13 mouse cellular contexts compared by ENCODE assay signal in genomic region chr13:59547716-59548115, GRCm38 (mm10). TPM values are rescaled to one million over a fixed set of nuclear protein-coding genes. Genes with fewer than 3 reads are reported as not detected.
DNase-seq lines count a peak whose midpoint lies in the region; ATAC-seq and TF ChIP-seq lines count a peak whose summit lies in the region.
"Had no signal": no experiment of that assay in that cellular context is flagged by ENCODE, and none has a peak within 500 bp of the region (broad histone marks: within the 10 kb centered on the region; RNA-seq: fewer than 3 reads in every experiment).

No protein-coding gene starts in this region.

- H3K36me3 ChIP-seq in hindbrain, postnatal 0 days (ENCODE audit: insufficient read depth, low read length) = no peaks in the 10 kb centered on the region
- H3K36me3 ChIP-seq in hindbrain, embryonic 12.5 days = no peaks in the 10 kb centered on the region
- H3K36me3 ChIP-seq in heart, embryonic 15.5 days = no peaks in the 10 kb centered on the region
- H3K36me3 ChIP-seq: embryonic facial prominence, embryonic 13.5 days; limb, embryonic 13.5 days had no signal

- ATAC-seq in hindbrain, postnatal 0 days = no peak
- no peak for ATAC-seq in hindbrain, embryonic 12.5 days (ENCODE audit: low FRiP score)
- ATAC-seq in heart, embryonic 15.5 days (replicated peaks; ENCODE audit: insufficient number of reproducible peaks, insufficient read depth, low FRiP score, low read depth) = no peak
- ATAC-seq in megakaryocyte-erythroid progenitor cell, adult 5-6 weeks (replicated peaks; ENCODE audit: low FRiP score, low TSS enrichment, poor library complexity, severe bottlenecking) = no peak

- no peak overlapping the region for H3K27ac ChIP-seq in hindbrain, postnatal 0 days
- no peak overlapping the region for H3K27ac ChIP-seq in hindbrain, embryonic 12.5 days
- peak overlapping the region; percentile 48 for H3K27ac ChIP-seq in heart, embryonic 15.5 days
- H3K27ac ChIP-seq: embryonic facial prominence, embryonic 13.5 days; limb, embryonic 13.5 days had no signal

- H3K9me3 ChIP-seq in hindbrain, postnatal 0 days (ENCODE audit: low read length) = no peaks in the 10 kb centered on the region
- no peaks in the 10 kb centered on the region for H3K9me3 ChIP-seq in hindbrain, embryonic 12.5 days (replicated peaks)
- H3K9me3 ChIP-seq in heart, embryonic 15.5 days (replicated peaks) = no peaks in the 10 kb centered on the region
- H3K9me3 ChIP-seq: embryonic facial prominence, embryonic 13.5 days; limb, embryonic 13.5 days had no signal

- WGBS in hindbrain, postnatal 0 days = 57% methylated on average over 4 of the region's 4 CpGs
- WGBS in hindbrain, embryonic 12.5 days = 86% methylated on average over 4 of the region's 4 CpGs
- WGBS in heart, embryonic 15.5 days = 53% methylated on average over 4 of the region's 4 CpGs

- H3K4me2 ChIP-seq in hindbrain, postnatal 0 days (ENCODE audit: low read depth, low read length) = no peak overlapping the region
- H3K4me2 ChIP-seq in hindbrain, embryonic 12.5 days (replicated peaks) = no peak overlapping the region
- H3K4me2 ChIP-seq in heart, embryonic 15.5 days = no peak overlapping the region
- H3K4me2 ChIP-seq: embryonic facial prominence, embryonic 13.5 days; limb, embryonic 13.5 days had no signal

- peaks cover 6% of the 10 kb centered on the region; the same call in 1 of the 2 replicates for H3K4me1 ChIP-seq in hindbrain, postnatal 0 days (ENCODE audit: insufficient read depth, low read length)
- H3K4me1 ChIP-seq in hindbrain, embryonic 12.5 days = peaks cover 7% of the 10 kb centered on the region; the same call in 1 of the 2 replicates
- peaks cover 28% of the 10 kb centered on the region for H3K4me1 ChIP-seq in heart, embryonic 15.5 days (replicated peaks)

- DNase-seq in hindbrain, postnatal 0 days (ENCODE audit: low spot score) = peak; percentile 57
- DNase-seq in heart, adult 18-20 months = peak; percentile 59 to 65
- peak; percentile 36 to 67 for DNase-seq in kidney, postnatal 36 days
- no peak for DNase-seq in urinary bladder, postnatal 36 days (ENCODE audit: low spot score in 2 of 2)
- DNase-seq in testis, postnatal 10 days (ENCODE audit: low spot score) = no peak
- DNase-seq: cerebellum, adult 11 months; midbrain, embryonic 14.5 days; thymus, postnatal 36 days had no signal

- no peak overlapping the region for H3K4me3 ChIP-seq in hindbrain, postnatal 0 days (ENCODE audit: low read length)
- H3K4me3 ChIP-seq in hindbrain, embryonic 12.5 days = no peak overlapping the region
- no peak overlapping the region for H3K4me3 ChIP-seq in heart, embryonic 15.5 days
- H3K4me3 ChIP-seq: embryonic facial prominence, embryonic 13.5 days; limb, embryonic 13.5 days had no signal

- no peaks in the 10 kb centered on the region for H3K27me3 ChIP-seq in hindbrain, postnatal 0 days (ENCODE audit: insufficient read depth, low read length)
- no peaks in the 10 kb centered on the region for H3K27me3 ChIP-seq in hindbrain, embryonic 12.5 days
- H3K27me3 ChIP-seq in heart, embryonic 15.5 days = no peaks in the 10 kb centered on the region
- H3K27me3 ChIP-seq: embryonic facial prominence, embryonic 13.5 days; limb, embryonic 13.5 days had no signal

- no peak overlapping the region for H3K9ac ChIP-seq in hindbrain, postnatal 0 days (replicated peaks; ENCODE audit: low read length)
- no peak overlapping the region for H3K9ac ChIP-seq in hindbrain, embryonic 12.5 days
- H3K9ac ChIP-seq in heart, embryonic 15.5 days = no peak overlapping the region
- H3K9ac ChIP-seq: embryonic facial prominence, embryonic 13.5 days; limb, embryonic 13.5 days had no signal

- TF ChIP-seq CTCF in hindbrain, postnatal 0 days (IDR thresholded peaks at IDR 0.05; ENCODE audit: low read depth) = no peak

RNA-seq across cellular contexts. Expression of gene Agtpbp1, which starts 37.3 kb away (rescaled TPM):
- 107 and 128 TPM in 2 replicates for total RNA-seq in hindbrain, postnatal 0 days (2014; rRNA removed)
- 65.6 and 72.1 TPM in 2 replicates for polyA plus RNA-seq in hindbrain, postnatal 0 days (2015; fragmentation: Nextera tagmentation; extraction: Ambion mirVana)
- 34.2 and 40.8 TPM in 2 replicates for polyA plus RNA-seq in hindbrain, embryonic 12.5 days (2016; fragmentation: Nextera tagmentation; extraction: Ambion mirVana)
- total RNA-seq in heart, adult 18-20 months (2021) = 100 to 1,000 TPM; 129 to 156 TPM
- polyA plus RNA-seq in heart, embryonic 15.5 days (2015; fragmentation: Nextera tagmentation; extraction: Ambion mirVana) = 11.7 and 13.2 TPM in 2 replicates
- 49.2 and 59.4 TPM in 2 replicates for total RNA-seq in megakaryocyte-erythroid progenitor cell, adult 5-6 weeks (2014; fragmentation: Nextera tagmentation)
- total RNA-seq in megakaryocyte-erythroid progenitor cell, adult 5-6 weeks (2017) = 67.9 and 69.6 TPM in 2 replicates

RNA-seq across cellular contexts. Expression of gene Naa35, which starts 37.3 kb away (rescaled TPM):
- 98.5 and 99.9 TPM in 2 replicates for total RNA-seq in hindbrain, postnatal 0 days (2014; rRNA removed)
- 99.6 and 118 TPM in 2 replicates for polyA plus RNA-seq in hindbrain, postnatal 0 days (2015; fragmentation: Nextera tagmentation; extraction: Ambion mirVana)
- 108 and 143 TPM in 2 replicates for polyA plus RNA-seq in hindbrain, embryonic 12.5 days (2016; fragmentation: Nextera tagmentation; extraction: Ambion mirVana)
- total RNA-seq in heart, adult 18-20 months (2021) = 10 to 100 TPM; 91.4 to 92.6 TPM
- 69.6 and 85.3 TPM in 2 replicates for polyA plus RNA-seq in heart, embryonic 15.5 days (2015; fragmentation: Nextera tagmentation; extraction: Ambion mirVana)
- total RNA-seq in megakaryocyte-erythroid progenitor cell, adult 5-6 weeks (2014; fragmentation: Nextera tagmentation) = 76.9 and 107 TPM in 2 replicates
- total RNA-seq in megakaryocyte-erythroid progenitor cell, adult 5-6 weeks (2017) = 38.5 and 58.0 TPM in 2 replicates

Comparison
In these comparisons a context has a peak if more than half of its experiments do, and no peak if none do; other contexts are left out.
1. DNase-seq: peak in hindbrain, postnatal 0 days (single experiment), heart, adult 18-20 months (2 of 2) and kidney, postnatal 36 days (2 of 2); none in urinary bladder, postnatal 36 days (0 of 2) and testis, postnatal 10 days (single experiment).